Mouse (Mus musculus): ENCODE data around the gene Rdm1. TPM values are rescaled to one million over a fixed set of nuclear protein-coding genes. Genes with fewer than 3 reads are reported as not detected.
"Not testable (repeated sequence)": the region's sequence is repeated elsewhere in the genome, so short reads cannot be mapped to it uniquely, and the experiment has no call there.

Gene Rdm1
- polyA plus RNA-seq, 1 experiment: 1.4 TPM

DNA sequence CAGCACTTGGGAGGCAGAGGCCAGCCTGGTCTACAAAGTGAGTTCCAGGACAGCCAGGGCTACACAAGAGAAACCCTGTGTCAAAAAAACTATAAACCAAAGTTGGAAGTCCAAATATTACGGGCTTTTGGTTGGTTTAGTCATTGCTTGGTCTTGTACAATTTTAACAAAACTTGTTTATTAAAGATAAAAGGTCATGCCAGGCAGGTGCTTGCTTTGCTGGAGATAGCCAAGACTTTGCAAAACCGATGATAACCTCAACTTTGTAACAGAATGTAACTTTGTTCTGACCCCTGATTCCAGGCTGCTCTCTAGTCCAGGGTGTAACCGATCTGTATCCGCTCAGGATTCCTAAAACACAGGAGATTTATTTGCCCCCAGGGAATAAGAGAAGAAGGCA is 29.4 kb downstream of the Rdm1 start:
- Histone ChIP-seq H3K36me3 (ENCODE audit: control insufficient read depth) (no peaks in the 10 kb centered on the region), H3K4me3 (replicated peaks) (no peak overlapping the region), H3K27me3 (ENCODE audit: control insufficient read depth) (peaks cover 15% of the 10 kb centered on the region), H3K9me3 (ENCODE audit: control insufficient read depth, low read length) (no peaks in the 10 kb centered on the region), H3K4me1 (ENCODE audit: control insufficient read depth) (peaks cover 22% of the 10 kb centered on the region)
- TF ChIP-seq GATA1 (IDR thresholded peaks at IDR 0.05; ENCODE audit: low read length): no peak
- TF ChIP-seq TAL1 (IDR thresholded peaks at IDR 0.05; ENCODE audit: low read length): no peak

DNA sequence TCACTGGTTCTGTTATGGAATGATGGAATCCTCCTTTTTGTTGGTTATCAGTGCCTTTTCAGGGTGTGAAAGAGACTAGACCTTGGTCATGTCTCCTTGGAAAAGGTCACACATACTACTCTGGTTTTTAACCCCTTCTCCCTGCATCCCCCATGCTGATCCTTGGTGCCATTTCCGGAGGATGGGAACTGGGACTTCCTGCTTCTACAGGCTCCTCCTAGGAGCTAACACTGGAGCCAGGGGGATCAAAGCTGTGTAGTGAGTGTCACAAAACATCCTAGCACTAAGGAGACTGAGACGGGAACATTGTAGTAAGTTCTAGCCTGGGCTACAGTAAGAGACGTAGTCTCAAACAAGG is 30.5 kb downstream of the Rdm1 start:
- peaks cover 29% of the 10 kb centered on the region for H3K4me1 ChIP-seq (ENCODE audit: control insufficient read depth)
- H3K4me3 ChIP-seq (replicated peaks): peak overlapping the region; percentile 41
- H3K9me3 ChIP-seq (ENCODE audit: control insufficient read depth, low read length): no peaks in the 10 kb centered on the region
- TF ChIP-seq TAL1 (IDR thresholded peaks at IDR 0.05; ENCODE audit: low read length): no peak
- no peak for TF ChIP-seq GATA1 (IDR thresholded peaks at IDR 0.05; ENCODE audit: low read length)
- H3K27me3 ChIP-seq (ENCODE audit: control insufficient read depth): peaks cover 15% of the 10 kb centered on the region
- no peaks in the 10 kb centered on the region for H3K36me3 ChIP-seq (ENCODE audit: control insufficient read depth)

DNA sequence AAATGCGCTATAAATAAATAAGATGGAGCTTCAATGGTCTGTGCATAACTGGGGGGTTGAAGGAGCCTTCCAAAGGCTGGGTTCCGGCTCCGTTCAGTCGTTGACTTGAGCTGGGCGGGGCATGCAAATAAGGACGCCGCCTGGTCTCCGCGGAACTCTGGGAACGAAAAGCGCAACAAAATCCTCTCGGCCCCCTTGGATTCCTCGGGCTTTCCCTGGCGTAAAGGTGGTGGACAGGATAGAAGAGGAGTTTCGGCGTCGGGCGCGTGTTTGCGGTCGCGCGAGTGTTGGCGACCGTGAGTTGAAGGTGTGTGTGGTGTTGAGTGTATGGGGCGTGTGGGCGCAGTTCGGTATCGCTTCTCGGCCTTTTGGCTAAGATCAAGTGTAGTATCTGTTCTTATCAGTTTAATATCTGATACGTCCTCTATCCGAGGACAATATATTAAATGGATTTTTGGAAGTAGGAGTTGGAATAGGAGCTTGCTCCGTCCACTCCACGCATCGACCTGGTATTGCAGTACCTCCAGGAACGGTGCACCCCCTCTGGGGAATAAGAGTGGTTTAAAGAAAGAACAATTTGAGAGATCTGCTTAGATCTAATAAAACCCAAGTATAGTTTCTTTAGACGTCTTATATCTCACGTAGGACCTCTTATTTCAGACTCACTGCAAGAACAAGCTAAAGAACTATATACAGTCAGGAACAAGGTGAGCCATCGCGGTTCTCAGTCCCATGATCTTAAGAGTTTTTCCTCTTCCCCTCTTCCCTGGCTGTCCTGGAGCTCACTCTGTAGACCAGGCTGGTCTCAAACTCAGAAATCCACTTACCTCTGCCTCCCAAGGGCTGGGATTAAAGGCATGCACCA is 31.1 kb downstream of the Rdm1 start:
- Histone ChIP-seq H3K4me1 (ENCODE audit: control insufficient read depth) (peaks cover 32% of the 10 kb centered on the region), H3K27me3 (ENCODE audit: control insufficient read depth) (peaks cover 13% of the 10 kb centered on the region), H3K4me3 (replicated peaks) (peak overlapping the region; percentile 41)
- not testable (repeated sequence) for H3K9me3 ChIP-seq (ENCODE audit: control insufficient read depth, low read length); H3K36me3 ChIP-seq (ENCODE audit: control insufficient read depth)

DNA sequence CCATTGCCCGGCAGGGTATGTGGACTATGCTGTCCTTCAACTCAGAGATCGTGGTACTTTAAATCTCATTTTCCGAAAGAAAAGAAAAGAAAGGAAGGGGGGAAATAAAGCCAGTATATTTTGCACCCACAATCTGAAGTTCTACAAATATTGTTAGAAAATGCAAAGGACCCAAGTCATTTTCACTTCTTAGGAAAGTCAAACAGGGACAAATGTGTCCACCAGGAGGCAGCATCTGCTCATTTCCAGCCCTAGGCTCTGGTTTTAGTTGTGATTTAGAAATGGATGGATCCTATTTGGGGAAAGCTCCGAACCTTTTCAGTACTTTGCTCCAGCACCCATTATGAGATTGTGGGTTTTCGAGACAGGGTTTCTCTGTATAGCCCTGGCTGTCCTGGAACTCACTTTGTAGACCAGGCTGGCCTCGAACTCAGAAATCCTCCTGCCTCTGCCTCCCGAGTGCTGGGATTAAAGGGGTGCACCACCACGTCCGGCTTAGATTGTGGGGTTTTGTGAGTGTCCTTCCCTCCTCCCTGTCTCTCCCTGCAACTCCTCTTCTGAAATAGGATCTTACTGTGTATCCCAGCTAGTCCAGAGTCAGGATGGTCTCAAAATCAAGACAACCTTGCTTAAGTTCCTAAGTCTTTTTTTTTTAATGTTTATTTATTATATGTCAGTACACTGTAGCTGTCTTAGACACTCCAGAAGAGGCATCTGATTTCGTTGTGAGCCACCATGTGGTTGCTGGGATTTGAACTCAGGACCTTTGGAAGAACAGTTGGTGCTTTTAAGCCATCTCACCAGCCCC is 32.0 kb downstream of the Rdm1 start:
- Histone ChIP-seq H3K36me3 (ENCODE audit: control insufficient read depth) (no peaks in the 10 kb centered on the region), H3K9me3 (ENCODE audit: control insufficient read depth, low read length) (no peaks in the 10 kb centered on the region), H3K4me1 (ENCODE audit: control insufficient read depth) (peaks cover 35% of the 10 kb centered on the region), H3K4me3 (replicated peaks) (no peak overlapping the region), H3K27me3 (ENCODE audit: control insufficient read depth) (peaks cover 6% of the 10 kb centered on the region)
- TF ChIP-seq TAL1 (IDR thresholded peaks at IDR 0.05; ENCODE audit: low read length) (no peak), GATA1 (IDR thresholded peaks at IDR 0.05; ENCODE audit: low read length) (no peak)

DNA sequence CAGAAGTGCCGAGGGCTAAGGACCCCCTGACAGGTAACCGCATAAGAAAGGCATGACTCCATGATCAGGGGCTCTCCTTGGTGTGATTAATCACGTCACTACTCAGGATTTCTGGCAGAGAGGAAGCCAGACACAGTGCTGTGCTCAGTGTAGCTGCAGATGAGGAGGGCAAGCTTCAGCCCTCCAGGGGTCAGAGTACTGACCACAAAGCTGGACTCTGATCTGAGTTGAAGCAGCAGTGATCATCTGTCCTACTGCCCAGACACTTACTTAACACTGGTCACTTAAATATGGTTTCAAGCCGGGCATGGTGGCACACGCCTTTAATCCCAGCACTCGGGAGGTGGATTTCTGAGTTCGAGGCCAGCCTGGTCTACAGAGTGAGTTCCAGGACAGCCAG is 34.2 kb downstream of the Rdm1 start:
- TF ChIP-seq TAL1 (IDR thresholded peaks at IDR 0.05; ENCODE audit: low read length) (no peak), GATA1 (IDR thresholded peaks at IDR 0.05; ENCODE audit: low read length) (no peak)
- H3K27me3 ChIP-seq (ENCODE audit: control insufficient read depth): no peaks in the 10 kb centered on the region
- no peaks in the 10 kb centered on the region for H3K9me3 ChIP-seq (ENCODE audit: control insufficient read depth, low read length)
- no peak overlapping the region for H3K4me3 ChIP-seq (replicated peaks)
- H3K4me1 ChIP-seq (ENCODE audit: control insufficient read depth): peaks cover 51% of the 10 kb centered on the region
- no peaks in the 10 kb centered on the region for H3K36me3 ChIP-seq (ENCODE audit: control insufficient read depth)

DNA sequence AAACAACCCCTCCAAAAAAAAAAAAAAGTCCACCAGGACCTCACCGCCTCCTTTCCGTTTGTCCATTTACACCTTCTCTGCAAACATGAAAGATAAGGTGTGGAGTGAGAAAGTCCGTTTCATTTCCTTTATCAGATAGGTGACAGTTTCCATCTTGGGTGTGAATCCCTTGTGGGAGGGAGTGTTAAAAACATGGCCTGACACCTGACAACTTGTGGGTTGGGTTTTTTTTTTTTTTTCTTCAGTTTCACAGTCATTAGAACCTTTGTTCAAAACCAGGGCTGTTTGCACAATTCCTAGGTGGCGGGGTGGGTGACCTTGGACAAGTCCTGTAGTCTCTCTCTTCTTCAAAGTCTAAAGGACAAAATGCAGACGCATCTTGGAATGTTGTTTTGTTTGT is 34.8 kb downstream of the Rdm1 start:
- peaks cover 57% of the 10 kb centered on the region for H3K4me1 ChIP-seq (ENCODE audit: control insufficient read depth)
- TF ChIP-seq GATA1 (IDR thresholded peaks at IDR 0.05; ENCODE audit: low read length): no peak
- TF ChIP-seq TAL1 (IDR thresholded peaks at IDR 0.05; ENCODE audit: low read length): no peak
- no peaks in the 10 kb centered on the region for H3K27me3 ChIP-seq (ENCODE audit: control insufficient read depth)
- H3K4me3 ChIP-seq (replicated peaks): no peak overlapping the region
- H3K36me3 ChIP-seq (ENCODE audit: control insufficient read depth): no peaks in the 10 kb centered on the region
- H3K9me3 ChIP-seq (ENCODE audit: control insufficient read depth, low read length): no peaks in the 10 kb centered on the region

DNA sequence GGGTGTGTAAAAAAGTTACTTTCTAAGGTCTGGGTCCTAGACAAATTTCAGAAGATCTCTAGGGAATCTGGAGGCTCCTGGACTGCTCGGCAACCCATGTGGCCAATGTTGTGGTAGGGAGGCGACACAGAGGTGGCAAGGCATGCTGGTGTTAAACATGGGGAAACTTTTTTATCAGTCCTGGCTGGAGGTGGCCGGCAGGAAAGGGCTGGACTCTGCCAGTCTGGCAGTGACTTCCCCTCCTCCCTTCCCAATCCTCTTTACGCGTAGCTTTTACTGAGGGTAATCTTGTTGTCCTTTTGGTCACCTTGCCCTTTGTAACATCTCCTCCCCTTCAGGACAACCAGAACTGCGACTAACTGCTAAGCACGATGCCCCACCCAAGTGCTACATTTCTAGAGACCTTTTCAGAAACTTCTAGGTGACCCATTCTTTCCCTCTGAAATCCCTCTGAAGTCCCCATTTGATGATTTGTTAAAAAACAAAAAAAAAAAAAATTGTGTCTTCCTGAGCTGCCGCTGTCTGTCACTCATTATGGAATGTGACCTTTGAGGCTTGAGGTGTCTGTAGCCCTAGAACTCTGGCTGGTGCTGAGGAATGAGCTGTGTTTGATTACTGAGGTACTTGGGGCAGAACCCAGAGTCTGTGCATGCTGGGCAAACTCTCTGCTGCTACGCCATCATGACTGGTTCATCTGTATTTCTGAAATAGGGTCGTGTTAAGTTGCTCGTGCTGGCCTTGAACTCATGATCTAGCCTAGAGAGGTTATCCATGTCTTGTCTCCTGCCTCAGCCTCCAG is 36.4 kb downstream of the Rdm1 start:
- TF ChIP-seq GATA1 (IDR thresholded peaks at IDR 0.05; ENCODE audit: low read length): no peak
- TF ChIP-seq TAL1 (IDR thresholded peaks at IDR 0.05; ENCODE audit: low read length): no peak
- Histone ChIP-seq H3K4me1 (ENCODE audit: control insufficient read depth) (peaks cover 64% of the 10 kb centered on the region), H3K9me3 (ENCODE audit: control insufficient read depth, low read length) (no peaks in the 10 kb centered on the region), H3K27me3 (ENCODE audit: control insufficient read depth) (no peaks in the 10 kb centered on the region), H3K4me3 (replicated peaks) (no peak overlapping the region), H3K36me3 (ENCODE audit: control insufficient read depth) (no peaks in the 10 kb centered on the region)

DNA sequence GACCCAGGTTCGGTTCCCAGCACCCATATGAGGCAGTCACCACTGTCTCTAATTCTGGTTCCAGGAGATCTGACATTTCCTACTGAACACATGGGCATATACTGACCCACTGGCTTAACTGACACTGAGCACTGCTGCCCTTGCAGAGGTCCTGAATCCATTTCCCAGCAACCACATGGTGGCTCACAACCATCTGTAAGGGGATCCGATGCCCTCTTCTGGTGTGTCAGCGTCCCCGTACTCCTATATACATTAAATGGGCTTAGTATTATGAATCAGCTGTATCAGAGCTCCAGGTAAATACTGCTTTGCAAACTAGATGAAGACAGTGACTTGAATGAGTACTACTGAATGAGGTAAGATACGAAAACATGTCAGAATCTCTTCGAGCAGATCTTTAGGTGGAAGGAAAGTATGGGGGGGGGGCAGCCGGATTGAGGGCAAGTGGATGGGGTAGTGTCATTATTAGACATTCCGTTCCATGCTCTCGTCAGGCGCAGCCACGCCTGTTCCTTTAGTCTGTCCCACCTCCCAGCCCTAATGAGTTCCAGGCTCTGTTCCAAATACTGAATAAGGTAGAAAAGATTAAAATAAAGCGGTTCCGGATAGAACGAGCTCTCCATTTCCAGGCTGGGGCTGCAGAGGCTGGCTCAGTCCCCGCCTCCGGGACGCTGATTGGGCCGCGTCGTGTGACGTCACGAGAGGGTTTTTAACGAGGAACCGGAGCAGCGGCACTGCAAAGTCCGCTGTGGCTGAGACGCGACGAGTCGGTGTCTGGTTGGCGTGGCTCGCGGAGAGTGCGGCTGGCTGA is 38.0 kb downstream of the Rdm1 start, which contains the start of gene Arl4d:
TSS of gene Arl4d (plus strand) at position 717 of the 811 bp plus-strand sequence.
- Histone ChIP-seq H3K36me3 (ENCODE audit: control insufficient read depth) (no peaks in the 10 kb centered on the region), H3K4me1 (ENCODE audit: control insufficient read depth) (peaks cover 70% of the 10 kb centered on the region), H3K9me3 (ENCODE audit: control insufficient read depth, low read length) (no peaks in the 10 kb centered on the region), H3K4me3 (replicated peaks) (peak within 1 kb of the TSS; percentile 70), H3K27me3 (ENCODE audit: control insufficient read depth) (no peaks in the 10 kb centered on the region)
- no peak for TF ChIP-seq GATA1 (IDR thresholded peaks at IDR 0.05; ENCODE audit: low read length)
- no peak for TF ChIP-seq TAL1 (IDR thresholded peaks at IDR 0.05; ENCODE audit: low read length)
